Mouse (Mus musculus) cerebellum, adult 9-10 months (tissue): ENCODE results near the gene Tmc3.

Source experiments
- DNase-seq: peaks from one replicate; pipeline ENCODE4 v3.0.0; 2022

Gene Tmc3

GRCm38 (mm10) chr7:83599913-83600286, 15.2 kb downstream of the Tmc3 start:
- DNase-seq: peak; percentile 52

DNA sequence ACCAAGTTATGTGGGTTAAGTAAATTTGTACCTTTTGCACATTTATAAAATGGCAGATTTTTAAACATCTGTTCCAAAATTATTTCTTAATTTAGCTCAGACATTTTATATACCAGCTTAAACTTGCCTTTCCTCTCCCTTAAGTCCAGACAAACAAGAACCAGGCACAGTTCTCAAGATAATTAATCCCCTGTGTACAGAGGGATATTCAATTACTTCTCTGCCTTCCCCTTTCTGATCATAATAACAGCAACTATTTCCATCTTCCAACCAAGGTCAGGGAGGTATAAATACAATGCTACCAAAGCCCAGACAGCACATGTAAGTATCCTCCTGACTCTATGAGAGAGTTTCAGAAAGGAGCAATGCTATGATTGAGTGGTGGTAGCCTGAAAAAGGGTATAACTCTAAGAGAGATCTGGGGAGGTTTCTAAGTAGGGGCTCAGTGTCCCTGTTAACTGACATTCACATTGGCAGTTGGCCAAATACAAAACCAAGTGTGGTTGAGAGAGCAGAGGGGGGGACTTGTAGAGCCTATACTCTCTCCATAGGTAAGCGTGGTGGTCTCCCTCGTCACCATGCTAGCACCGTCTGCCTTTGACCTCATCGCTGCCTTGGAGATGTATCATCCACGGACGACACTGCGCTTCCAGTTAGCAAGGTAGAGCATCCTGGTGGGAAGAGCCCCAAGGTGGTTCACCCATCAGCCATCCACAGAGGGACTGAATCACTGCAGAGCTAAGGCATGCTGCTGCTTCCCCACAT, 19.6 kb downstream of the Tmc3 start:
- DNase-seq: no peak

- no peak for DNase-seq
Measured at GRCm38 (mm10) chr7:83606796-83607195, 22.1 kb downstream of the Tmc3 start.

DNA sequence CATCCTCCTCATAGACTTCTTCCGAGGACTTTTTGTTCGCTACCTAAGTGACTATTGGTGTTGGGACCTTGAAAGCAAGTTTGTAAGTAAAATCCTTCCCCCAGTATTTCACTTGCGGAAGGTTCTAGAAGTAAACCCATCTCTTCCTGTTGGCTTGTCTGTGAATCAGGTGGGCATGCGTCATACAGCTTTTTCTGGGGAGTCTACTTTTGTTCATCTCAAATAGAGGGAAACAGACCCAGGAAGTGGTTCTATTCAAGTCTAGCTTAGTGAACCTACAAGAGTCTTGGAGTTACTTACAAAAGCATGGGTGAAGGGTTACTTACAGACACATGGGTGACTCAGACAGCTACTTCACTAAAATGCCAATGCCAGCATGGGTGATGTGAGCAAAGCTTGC, 25.2 kb downstream of the Tmc3 start:
- DNase-seq: no peak

GRCm38 (mm10) chr7:83611886-83612285, 27.2 kb downstream of the Tmc3 start:
- DNase-seq: no peak

- no peak for DNase-seq
Measured at GRCm38 (mm10) chr7:83615272-83615671, 30.5 kb downstream of the Tmc3 start.

DNA sequence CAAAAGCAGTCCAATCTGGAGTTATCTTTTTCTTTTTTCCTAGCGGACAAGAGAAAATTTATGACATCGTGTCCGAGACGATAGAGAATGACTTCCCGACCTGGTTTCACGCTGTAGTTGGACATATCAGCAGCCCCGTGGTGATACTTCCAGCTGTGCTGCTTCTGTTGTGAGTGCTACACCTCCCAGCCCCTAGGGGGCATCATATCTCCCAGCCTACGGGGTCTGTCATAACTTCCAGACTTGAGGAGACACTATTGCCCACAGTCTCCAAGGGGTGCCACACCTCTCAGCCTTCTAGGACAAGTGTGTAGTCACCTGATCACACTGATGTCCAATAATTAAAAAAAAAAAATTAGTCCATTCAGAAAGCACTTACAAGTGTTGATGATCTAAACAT, 31.1 kb downstream of the Tmc3 start:
- DNase-seq: no peak

DNA sequence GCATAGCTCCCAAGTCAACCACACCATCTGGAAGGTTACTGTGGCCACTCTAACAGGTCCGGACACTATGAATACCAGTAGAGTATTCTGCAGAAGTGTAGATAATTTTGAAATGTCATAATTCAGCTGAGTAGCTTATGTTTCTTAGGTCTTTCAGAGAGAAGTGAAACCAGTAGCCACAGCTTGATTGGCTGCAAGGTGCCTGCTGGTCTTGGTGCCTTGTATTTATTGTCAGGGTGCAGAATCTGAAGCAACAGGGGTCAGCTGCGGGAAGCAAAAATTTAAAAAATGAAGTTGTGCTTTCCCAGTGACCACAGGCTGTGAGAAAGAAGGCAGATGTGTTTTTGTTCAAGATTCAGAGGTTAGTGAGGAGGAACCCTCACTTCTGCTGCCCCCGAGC, 31.5 kb downstream of the Tmc3 start:
- DNase-seq: no peak

DNA sequence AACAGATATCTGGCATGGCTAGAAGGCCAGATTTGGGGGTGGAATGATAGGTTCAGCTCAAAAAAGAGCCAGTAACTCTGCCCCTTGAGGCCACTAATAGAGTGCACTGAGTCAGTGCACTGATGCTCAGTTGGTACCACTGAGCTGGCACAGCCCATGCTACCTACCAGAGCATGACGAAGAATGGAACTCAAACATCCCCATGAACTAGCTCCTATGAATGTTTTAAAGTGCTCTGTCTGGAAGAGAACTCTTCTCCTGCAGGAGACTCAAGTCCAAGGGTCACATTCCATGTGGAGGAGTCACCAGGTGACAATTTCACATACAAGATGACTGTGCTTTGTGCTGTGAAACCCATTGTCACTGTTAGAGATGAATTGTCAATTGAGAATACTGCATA, 34.0 kb downstream of the Tmc3 start:
- no peak for DNase-seq

- DNase-seq: no peak
Measured at GRCm38 (mm10) chr7:83622582-83622981, 37.9 kb downstream of the Tmc3 start.

DNA sequence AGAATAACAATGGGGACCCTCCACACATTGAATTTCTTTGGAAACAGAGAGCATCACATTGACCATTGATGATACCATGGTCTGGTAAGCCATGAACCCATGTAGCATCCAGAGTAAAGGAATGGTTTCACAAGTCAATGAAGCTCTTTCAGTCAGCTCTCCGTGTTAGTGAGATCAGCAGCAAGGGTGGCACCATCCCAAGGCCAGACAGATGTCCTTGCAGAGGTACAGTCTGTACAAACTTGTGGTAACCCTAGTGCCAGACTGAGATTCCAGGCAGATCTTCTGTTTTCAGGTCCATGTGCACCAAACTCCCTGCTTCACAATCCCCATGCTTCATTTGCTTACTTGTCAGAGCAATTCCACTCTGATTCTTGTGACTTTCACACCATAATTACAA, 39.3 kb downstream of the Tmc3 start:
- no peak for DNase-seq

DNA sequence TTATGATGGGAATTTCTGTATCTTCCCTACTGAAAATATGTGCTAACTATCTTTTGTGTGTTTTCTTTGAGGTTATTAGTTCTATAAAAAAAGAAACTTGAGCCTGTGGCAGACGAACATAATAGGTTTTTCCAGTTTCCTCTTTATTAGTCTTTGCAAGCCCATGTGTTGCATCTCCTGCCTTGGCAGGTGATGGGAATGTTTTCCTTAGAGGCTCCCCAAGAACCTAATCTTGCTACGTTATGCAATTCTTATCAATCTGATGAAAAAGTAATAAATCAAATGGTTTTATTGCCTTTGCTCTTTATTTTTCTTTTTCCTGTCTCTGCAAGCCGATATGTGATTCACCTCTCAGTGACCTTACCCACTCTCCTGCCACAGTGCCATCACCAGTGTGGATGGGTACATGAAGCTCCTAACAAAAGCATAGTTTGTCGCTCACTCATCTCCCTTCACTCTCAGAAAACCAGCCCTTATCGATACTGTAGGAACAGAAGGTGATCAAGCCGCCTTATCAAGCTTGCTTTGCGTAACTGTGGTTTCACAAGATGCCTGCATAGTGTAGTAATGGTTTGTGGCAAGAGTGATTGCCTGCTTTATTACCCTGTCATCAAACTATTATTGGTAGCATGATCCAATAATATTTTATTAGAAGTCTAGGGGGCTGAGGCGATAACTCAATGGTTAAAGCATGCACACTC, 42.0 kb downstream of the Tmc3 start:
- DNase-seq: no peak

- DNase-seq: no peak
Measured at GRCm38 (mm10) chr7:83627369-83627768, 42.6 kb downstream of the Tmc3 start.

- DNase-seq: peak; percentile 63
Measured at GRCm38 (mm10) chr7:83631073-83631827, 46.5 kb downstream of the Tmc3 start.

DNA sequence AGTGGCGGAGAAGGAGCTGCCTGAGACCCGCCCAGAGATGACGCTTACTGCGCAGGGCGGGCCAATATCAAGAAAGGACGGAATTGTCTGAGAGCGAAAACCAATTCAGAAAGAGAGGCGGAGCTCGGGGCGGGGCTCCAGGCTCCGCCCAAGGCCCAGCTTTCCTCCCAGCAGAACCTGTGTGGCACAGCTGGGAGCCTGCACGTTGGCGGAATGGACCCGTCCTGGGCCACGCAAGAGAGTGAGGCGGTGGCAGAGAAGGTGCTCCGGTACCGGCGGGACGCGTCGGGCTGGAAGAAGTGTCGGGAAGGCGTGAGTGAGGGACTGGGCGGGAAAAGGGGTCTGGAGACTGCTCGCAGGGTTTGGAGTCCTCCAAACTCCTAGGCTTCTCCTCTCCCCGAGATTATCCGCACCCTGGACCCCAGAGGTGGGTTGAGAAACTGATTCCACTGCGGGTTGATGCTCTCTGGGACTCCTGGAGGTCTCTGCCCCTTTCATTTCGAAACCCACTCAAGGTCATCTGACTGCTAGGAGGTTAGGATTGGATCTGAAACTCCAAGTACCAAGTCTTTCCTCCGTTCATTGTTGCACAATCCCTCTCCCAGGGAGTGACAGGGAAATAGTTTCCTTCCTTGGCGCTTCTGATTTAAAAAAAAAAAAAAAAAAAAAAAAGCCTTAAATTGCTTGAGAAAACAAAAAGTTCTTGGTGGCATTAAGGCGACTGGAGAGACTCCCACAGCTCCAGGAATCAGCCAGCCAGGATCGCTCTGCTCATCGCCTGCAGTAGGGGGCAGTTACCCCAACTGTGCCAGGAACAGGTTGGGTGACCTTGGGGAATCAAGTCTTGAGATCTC, 47.3 kb downstream of the Tmc3 start, which contains the start of gene Stard5:
Gene Stard5 (plus strand): TSS at position 132 of the 854 bp plus-strand sequence.
- peak; percentile 94 for DNase-seq

DNA sequence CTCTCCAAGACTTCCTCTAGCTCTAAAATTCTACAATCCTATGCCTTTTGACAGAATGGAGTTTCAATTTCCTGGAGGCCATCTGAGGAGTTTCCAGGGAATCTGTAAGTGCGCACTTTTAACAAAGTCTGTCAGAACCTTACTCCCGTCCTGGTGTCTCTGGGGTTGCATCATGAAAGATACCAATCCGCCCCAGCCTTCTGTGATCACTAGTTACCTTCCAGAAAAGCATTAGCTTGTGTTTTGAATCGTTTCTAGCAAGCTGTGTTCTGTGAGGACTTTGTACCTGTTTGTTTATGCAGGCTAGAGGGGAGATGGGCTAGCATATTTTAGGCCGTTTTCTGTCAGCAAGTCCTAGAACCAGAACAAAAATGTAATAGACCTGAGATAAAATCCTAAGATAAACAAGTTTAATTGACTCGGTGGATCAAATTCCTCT, 48.0 kb downstream of the Tmc3 start:
- DNase-seq: peak; percentile 55

DNA sequence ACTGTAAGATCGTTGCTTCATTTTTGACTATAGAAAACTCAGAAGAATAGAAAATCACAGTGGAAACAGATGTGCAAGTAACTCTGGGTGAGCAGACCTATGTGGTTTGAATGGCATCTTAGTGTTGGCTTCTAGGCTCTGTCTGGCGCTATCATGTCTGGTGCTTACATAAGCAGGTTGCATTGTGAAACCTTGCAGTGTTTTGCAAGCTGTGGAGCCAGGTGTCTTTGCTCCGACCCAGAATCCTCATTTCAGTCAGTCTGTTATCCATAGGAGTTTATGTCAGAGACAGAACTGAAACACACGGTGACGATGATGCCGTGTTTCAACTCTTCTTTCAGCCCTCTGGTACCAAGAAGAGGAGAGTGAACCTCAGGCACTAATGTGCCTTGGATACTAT, 49.1 kb downstream of the Tmc3 start:
- peak; percentile 63 for DNase-seq

GRCm38 (mm10) chr7:83635726-83636125, 51.0 kb downstream of the Tmc3 start:
- DNase-seq: peak; percentile 64

DNA sequence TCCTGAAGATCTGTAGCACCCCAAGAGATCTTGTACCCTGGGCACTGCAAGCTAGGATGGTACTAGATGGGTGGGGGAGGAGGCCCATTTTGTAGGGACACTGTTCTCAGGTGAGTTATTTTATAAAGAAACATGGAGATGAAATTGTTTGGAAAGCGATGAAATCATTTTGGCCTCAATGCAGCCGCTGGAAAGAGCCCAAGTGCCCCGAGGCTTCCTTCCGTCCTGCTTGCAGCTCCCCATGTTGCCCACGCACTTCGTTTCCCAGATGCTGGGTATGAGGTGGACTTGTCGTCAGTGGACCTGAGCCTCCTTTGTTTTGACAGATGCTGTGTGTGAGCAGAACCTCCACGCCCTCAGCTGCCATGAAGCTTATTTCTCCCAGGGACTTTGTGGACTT, 51.7 kb downstream of the Tmc3 start:
- DNase-seq: peak; percentile 57

DNA sequence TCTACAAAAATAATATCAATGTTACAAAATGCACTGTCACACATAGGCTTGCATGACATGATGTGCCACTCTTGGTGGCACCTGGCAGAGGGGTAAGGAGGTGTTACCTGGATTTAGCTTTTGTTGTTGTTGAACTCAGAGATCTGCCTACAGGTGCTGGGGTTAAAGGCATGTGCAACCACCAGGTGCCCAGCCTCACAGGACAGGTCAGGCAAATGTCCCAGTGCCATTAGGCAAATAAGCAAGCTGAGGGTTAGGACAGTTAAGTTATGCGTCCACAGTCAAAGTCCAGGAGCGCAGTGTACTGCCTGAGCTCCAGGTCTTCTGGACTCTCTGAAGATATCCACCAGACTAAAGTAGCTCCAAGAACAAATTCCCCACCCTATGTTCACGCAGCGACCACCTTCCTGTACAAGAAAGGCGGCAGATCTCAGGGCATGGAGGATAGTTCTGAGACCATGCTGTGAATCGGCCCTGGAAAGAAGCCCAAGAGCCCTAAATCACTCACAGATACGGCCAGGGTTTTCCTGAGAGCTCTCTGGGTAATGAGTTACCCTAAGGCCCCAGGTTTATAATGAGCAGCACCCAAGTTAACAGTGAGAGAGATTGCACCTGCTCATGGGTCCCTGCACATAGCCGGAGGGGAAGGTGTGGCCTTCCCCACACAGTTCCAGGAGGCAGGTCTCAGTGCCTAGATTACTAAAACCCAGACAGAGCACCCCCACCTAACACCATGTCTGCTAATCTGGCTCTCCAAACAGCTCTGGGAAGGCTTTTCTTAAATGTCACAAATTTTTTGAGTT, 53.3 kb downstream of the Tmc3 start:
- peak; percentile 41 for DNase-seq

DNA sequence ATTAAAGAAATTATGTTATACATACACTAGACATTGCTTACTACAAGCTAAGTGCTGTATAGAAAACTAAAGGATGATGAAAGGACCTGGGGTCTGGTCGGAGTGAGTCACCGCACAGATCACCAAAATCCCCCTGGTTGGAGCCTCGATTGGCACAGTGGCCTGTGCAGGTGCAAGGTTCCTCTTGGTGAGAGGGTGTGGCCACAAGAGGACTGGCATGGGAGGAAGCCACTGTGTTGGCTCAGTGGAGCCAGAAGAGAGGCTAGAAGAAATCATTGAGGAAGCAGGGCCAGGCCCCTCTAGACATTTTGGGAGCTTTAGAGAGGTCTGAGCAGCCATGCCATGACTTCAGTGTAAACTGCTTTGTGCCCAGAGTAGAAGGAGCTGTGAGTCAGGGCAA, 54.4 kb downstream of the Tmc3 start:
- no peak for DNase-seq

DNA sequence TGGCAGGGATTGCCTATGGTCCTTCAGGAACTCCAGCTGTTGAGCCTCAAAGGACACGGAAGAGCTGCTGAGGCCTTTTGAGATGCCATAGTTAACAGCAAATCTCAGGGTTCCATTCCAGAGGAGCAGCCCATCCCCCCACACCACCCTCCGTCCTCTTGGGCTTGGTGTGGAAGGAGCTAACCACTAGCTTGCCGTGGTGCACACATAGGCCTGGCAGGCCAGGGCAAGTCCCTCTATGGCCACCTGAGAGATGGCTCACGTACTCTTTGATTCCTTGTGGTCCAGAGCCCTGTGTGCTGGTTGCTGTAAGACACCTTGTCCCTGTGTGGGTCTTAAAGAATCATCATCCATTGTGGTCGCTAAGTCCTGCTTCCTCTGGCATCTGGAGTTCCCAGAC, 55.9 kb downstream of the Tmc3 start:
- DNase-seq: peak; percentile 51
